Mouse (Mus musculus) small intestine, adult 2 months (tissue): ENCODE data around the gene Hand2.

Experiments used
- CTCF ChIP-seq: fragments of 200-500 bp; IDR thresholded peaks from 2 replicates; pipeline ENCODE4 v1.5.1; 2012; ENCODE audit warnings: low read depth, mild to moderate bottlenecking, control low read depth, inconsistent platforms, low read length, moderate library complexity, mixed read lengths; ENCODE audit not compliant: insufficient replicate concordance, insufficient read length; ENCODE audit errors: extremely low read depth
- POLR2A ChIP-seq: fragments of 200-500 bp; IDR thresholded peaks from 2 replicates; pipeline ENCODE4 v1.6.1; 2012; ENCODE audit warnings: low read depth, mild to moderate bottlenecking, control low read depth, inconsistent platforms, low read length, moderate library complexity

DNA sequence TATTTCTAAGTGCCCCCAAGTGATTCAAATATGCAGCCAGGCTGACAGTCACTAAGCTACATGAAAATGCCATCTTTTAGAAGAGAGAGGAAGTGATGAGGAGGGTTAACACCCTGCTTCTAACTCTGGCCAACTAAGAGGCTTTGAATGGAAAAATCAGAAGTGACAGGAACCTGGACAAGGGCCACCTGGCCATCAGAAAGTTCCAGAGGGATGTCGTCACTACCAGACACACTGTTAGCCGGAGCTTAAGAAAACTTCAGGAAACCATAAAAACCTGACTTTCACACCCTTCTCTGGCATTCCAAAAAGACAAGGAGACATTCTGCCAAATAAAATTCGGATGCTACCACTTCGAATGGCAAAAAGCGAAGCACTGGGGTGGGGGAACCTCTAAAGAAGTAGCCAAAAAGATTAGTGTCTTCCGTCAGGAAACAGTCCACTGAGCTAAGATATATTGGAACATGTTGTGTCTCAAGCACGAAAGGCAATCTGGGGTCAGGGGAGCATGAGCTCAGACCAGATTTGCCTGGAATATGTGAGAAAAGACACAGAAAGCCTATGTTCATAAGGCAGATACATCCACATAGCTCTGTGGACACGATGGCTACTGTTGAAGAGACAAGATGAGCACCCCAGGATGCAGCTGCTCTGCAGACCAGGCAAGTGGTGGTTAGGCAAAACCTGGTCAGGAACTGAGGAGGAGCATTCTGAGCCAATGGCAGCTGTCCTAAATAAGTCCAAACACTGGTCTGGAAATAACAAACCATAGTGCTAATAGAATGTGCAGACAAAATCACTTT lies 40.4 kb downstream of the Hand2 start:
- TF ChIP-seq POLR2A = no peak
- no peak for TF ChIP-seq CTCF
